Mouse (Mus musculus) macrophage (primary cell): ENCODE data around the gene Slc8a1. TPM values are rescaled to one million over a fixed set of nuclear protein-coding genes. Genes with fewer than 3 reads are reported as not detected.

Experiments
- H3K27ac ChIP-seq: fragments of 350-480 bp; formaldehyde crosslinking; 2 replicates; pipeline ENCODE4 v1.9.0; 2021
- H3K36me3 ChIP-seq: fragments of 350-480 bp; formaldehyde crosslinking; 2 replicates; pipeline ENCODE4 v1.9.0; 2021; ENCODE audit errors: inconsistent target
- H3K4me3 ChIP-seq: fragments of 350-480 bp; formaldehyde crosslinking; 2 replicates; pipeline ENCODE4 v1.9.0; 2021; ENCODE audit errors: inconsistent target
- H3K79me2 ChIP-seq: fragments of 350-480 bp; formaldehyde crosslinking; 2 replicates; pipeline ENCODE4 v1.9.0; 2021; ENCODE audit errors: inconsistent target
- WGBS: methylation state at CpG from one replicate; pipeline ENCODE4 v1.1.7; 2026; ENCODE audit warnings: inconsistent platforms; ENCODE audit not compliant: missing documents; 5-methylcytosine and 5-hydroxymethylcytosine counted together
- polyA plus RNA-seq: library from polyadenylated mRNA; stranded (reverse); fragments of 250-400 nt; gene quantifications from 3 replicates; pipeline ENCODE4 v1.2.4, GENCODE M21; 2018; ENCODE audit warnings: inconsistent platforms

The Slc8a1 gene
- polyA plus RNA-seq, 1 experiment from 2014 or later: 26.8 TPM

DNA sequence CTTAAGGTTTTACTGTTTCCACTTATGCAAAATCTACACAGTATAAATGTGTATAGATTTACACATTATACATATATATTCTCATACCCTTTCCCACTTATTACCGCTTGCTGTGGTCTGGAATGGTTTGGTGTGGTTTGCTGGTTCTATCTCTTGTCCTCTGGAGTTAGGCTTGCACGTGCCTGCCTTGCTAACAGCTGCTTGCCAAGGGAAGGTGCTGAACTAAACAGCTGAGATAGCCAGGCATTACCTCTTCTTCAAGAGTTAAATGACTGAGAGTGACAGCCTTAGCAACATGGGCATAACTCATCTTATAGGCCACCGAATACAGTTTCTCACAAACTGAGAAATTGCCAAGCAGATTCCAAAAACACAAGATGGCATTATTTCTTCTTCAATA is 211.7 kb downstream of the Slc8a1 start:
- H3K36me3 ChIP-seq: no peaks in the 10 kb centered on the region
- H3K79me2 ChIP-seq: no peaks in the 10 kb centered on the region
- WGBS: 95% methylated on average over 3 of the region's 3 CpGs
- H3K27ac ChIP-seq: no peak overlapping the region
- H3K4me3 ChIP-seq: no peak overlapping the region

DNA sequence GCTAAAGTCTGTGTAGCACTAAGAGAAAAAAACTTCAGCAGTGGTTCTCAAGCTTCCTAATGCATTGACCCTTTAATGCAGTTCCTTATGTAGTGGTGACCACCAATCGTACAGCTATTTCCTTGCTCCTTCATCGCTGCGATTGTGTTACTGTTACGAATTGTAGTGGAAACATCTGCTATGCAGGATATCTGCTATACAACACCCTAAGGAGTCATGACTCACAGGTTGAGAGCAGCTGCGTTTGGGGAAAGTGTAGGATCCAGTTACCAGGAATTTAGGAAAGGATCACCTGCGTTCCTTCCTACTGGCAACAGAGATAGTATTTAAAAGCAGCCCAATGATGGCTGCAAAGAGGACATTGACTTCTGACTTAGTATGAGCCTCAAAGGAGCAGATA is 213.4 kb downstream of the Slc8a1 start:
- WGBS: 82% methylated on average over 6 of the region's 6 CpGs
- no peak overlapping the region for H3K27ac ChIP-seq
- H3K4me3 ChIP-seq: no peak overlapping the region
- H3K79me2 ChIP-seq: no peaks in the 10 kb centered on the region
- H3K36me3 ChIP-seq: no peaks in the 10 kb centered on the region

DNA sequence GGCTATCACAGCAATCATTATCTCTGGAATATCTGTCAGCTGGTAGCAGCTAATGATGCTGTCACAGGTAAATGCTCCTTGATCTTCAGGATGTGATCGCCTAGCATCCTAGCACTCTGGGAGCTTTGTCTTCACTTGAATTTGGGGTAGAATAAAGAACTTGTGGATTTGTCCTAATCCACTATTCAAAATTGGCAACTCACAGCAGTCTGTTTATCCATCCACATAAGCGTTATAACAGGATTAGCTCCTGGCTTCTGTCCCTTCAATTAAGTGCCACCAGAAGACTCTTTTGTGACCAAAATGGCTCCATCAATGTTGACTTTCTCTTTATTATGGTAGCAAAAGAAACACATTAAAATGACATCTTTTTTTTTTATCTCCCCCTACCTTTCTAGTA is 214.2 kb downstream of the Slc8a1 start:
- H3K27ac ChIP-seq: no peak overlapping the region
- H3K4me3 ChIP-seq: no peak overlapping the region
- 91% methylated on average over 2 of the region's 2 CpGs for WGBS
- H3K79me2 ChIP-seq: no peaks in the 10 kb centered on the region
- H3K36me3 ChIP-seq: no peaks in the 10 kb centered on the region

DNA sequence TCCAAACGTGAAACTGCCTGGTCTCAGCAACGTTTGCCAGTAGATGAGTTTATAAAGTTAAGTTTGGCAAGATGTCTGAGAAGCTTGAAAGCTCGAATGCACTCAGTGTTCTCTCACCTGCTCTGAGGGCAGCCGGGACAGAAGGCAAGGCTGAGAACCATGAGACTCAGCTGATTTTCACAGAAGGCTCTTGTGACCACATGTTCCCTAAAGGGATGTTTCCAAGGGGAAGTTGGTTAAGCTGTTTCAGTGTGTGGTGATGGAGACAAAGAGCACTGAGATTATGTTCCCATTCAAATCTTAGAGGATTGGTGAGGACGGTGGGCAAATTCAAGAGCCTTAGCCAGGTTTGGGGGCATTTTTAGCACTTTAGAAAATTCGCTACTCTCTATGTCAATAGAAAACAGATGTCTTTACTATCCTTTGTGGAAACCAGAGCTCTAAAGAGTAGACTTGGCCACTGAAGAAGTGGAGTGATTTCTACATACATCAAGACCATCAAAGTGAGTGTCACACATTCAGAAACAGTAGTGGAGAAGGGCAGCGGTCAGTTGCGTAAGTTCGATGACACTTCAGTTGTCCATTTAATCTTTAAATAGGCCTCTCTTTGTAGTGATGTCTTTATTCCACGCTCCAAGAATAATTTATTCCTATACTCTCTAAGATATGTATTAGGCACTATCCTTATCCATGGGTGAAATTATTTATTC is 219.7 kb downstream of the Slc8a1 start:
- WGBS: 53% methylated on average over 10 of the region's 10 CpGs
- Histone ChIP-seq H3K36me3 (no peaks in the 10 kb centered on the region), H3K79me2 (no peaks in the 10 kb centered on the region), H3K4me3 (no peak overlapping the region), H3K27ac (no peak overlapping the region)

DNA sequence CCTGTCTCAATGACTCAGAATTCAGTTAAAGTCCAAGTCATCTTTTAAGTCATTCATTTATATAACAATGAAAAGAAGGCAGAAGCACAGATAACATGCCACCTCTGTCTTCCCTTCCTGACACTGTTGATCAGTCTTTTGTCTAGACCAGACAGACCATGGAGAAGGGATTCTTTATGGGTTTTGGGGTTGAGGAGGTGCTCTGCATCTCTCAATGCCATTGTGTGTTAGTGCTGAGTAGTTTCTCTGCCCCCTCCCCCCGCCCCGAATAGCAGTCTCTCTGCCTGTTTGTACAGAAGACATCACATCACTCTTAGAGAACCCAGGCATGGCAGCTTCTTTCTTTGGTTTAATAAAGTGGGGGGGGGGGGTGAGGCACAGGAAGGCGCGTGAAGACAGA is 222.0 kb downstream of the Slc8a1 start:
- WGBS: 98% methylated on average over 4 of the region's 4 CpGs
- no peak overlapping the region for H3K27ac ChIP-seq
- no peaks in the 10 kb centered on the region for H3K79me2 ChIP-seq
- no peak overlapping the region for H3K4me3 ChIP-seq
- no peaks in the 10 kb centered on the region for H3K36me3 ChIP-seq

DNA sequence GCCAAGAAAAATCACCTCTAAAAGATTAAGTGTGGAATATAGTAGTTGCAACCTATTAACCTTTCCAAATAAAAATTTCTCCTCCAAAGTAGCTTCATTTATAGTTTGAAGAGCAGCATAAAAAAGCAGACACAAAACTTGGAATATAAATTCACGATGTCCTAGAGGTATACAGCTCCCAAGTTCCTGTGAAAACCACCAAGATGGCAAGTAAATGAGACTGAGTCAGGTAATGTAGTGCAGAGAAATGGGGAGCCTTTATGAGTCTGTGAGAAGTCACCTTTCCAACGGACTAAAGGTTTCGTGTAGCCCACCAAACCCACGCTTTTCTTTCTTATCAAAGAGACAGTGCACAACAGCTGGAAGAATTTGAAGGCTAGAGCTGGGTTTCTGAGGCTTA is 224.2 kb downstream of the Slc8a1 start:
- no peaks in the 10 kb centered on the region for H3K36me3 ChIP-seq
- no peaks in the 10 kb centered on the region for H3K79me2 ChIP-seq
- H3K4me3 ChIP-seq: no peak overlapping the region
- 96% methylated on average over 4 of the region's 4 CpGs for WGBS
- no peak overlapping the region for H3K27ac ChIP-seq

DNA sequence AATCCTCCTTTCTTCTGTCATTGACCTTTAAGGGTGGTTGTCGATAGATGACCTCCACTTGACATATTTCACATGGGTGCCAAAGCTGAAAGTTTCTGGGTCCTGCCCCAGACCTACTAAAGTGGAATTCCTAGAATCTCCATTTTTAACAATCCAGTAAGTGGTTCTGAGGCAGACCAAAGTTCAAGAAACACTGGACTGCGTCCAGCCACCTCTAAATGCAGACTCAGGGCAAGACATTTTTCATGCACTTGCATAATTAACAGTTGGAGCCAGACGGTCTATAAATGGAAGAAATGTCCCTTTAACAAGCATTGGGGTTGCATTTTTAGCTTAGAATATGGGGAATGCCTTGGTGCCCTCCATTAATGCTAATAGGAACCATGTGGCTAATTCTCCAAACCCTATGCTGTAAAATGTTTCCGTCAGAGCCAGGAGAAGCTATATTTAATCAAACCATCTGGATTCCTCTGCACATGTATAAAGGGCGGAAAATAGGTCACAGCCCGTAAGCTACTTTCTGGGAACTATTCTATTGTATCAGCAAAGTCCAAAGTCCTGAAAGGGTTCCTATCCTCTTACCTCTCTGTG is 224.7 kb downstream of the Slc8a1 start:
- Histone ChIP-seq H3K79me2 (no peaks in the 10 kb centered on the region), H3K4me3 (no peak overlapping the region), H3K27ac (no peak overlapping the region), H3K36me3 (no peaks in the 10 kb centered on the region)
- 95% methylated on average over 6 of the region's 6 CpGs for WGBS

DNA sequence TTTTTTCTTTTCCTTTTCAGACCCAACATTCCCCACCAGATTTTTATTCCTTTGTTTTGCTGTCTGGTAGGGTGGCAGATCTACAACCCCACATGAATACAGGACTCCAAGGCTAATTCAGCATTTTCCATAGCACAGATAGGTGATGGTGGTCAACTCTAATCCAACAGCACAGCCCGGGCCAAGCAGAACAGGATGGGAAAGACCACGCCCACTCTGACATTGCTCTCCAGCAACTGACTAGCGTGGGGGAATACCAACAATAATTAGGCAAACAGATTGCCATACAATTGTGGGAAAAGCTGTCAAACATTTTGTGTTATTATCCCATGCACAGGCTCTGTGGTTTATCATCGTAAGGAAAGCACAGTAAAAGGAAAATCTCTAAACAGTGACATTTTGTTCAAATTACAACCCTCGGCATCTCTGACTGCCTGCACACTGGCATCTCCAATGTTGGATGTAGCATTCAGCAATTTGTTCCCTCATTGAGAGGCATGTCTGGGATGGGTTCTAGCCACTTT is 233.0 kb downstream of the Slc8a1 start:
- Histone ChIP-seq H3K4me3 (no peak overlapping the region), H3K27ac (no peak overlapping the region), H3K36me3 (no peaks in the 10 kb centered on the region), H3K79me2 (no peaks in the 10 kb centered on the region)
- WGBS: 97% methylated on average over 5 of the region's 5 CpGs

DNA sequence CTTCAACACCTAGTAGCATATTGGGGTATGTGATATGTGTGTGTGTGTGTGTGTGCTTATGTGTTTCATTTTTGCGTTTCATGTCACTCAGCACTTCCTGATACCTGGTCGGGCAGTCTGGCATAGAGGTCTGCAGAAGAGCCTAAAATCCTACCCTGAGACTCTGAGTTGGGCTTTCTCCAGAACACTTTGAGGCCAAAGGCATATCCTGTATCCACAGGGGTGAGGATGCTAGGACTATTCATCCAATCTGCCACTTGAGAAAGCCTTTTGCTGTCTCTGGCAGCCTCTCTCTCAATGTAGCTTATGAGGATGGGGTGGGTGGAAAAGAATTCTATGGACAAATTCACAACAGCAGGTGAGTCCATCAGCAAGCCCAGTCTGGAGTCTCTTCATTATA is 234.1 kb downstream of the Slc8a1 start:
- WGBS: 86% methylated on average over 2 of the region's 2 CpGs

DNA sequence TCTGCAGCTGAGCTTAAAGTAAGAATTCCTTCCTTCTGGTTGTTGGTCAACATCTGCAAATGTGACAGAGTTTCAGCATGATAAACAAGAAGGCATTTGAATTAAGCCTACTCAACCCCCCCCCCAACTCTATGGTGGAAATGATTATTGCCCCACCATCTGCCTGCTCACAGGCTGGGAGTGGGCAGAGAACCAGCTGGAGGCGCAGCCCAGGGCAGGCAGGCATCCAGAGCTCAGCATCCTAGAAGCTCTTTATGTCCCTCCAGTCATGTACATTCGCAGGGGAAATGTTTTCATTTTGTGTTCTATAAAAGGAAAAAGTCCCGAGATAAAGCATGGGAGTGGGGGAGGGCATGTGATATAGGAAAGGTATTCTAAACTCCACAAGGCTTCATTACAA is 235.4 kb downstream of the Slc8a1 start:
- H3K36me3 ChIP-seq: no peaks in the 10 kb centered on the region
- no peak overlapping the region for H3K27ac ChIP-seq
- H3K4me3 ChIP-seq: no peak overlapping the region
- WGBS: 92% methylated on average over 3 of the region's 3 CpGs
- no peaks in the 10 kb centered on the region for H3K79me2 ChIP-seq

More for the DNA sequence above, 234.1 kb downstream of the Slc8a1 start:
- no peaks in the 10 kb centered on the region for H3K79me2 ChIP-seq
- no peak overlapping the region for H3K27ac ChIP-seq
- no peak overlapping the region for H3K4me3 ChIP-seq
- H3K36me3 ChIP-seq: no peaks in the 10 kb centered on the region

DNA sequence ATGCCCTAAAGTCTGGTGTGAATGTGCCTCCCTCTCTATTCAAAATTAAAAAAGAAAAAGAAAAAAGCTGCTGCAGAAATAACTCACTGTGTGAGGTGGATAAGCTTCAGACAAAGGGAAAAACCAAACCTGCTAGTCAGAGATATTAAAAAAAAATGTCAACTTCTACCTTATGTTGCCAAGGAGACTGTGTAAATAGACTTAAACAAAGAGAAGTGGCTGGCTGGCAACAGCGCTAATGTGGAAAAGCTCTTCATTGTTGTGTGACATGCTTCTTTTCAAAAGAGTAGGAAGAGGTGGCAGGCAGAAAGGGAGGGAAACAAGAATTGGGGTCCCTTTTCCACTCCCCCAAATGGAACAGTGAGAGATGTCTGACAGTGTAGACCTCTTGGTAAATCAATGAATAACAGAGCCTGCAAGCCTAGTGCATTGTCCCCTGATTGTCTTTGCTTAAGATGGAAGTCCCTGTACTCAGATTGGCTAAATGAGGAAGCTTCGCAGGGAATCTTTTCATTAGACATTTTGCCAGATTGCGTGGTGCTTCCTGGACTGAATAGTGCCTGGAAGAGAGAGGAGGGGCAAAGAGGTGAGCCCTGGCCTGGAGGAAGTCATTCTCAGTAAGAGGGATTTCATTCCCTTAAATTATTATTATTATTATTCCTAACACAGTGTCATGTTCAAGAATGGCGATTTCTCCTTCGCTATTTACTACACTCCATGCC is 237.3 kb downstream of the Slc8a1 start:
- no peaks in the 10 kb centered on the region for H3K36me3 ChIP-seq
- H3K79me2 ChIP-seq: no peaks in the 10 kb centered on the region
- no peak overlapping the region for H3K4me3 ChIP-seq
- 73% methylated on average over 5 of the region's 5 CpGs for WGBS
- H3K27ac ChIP-seq: no peak overlapping the region

DNA sequence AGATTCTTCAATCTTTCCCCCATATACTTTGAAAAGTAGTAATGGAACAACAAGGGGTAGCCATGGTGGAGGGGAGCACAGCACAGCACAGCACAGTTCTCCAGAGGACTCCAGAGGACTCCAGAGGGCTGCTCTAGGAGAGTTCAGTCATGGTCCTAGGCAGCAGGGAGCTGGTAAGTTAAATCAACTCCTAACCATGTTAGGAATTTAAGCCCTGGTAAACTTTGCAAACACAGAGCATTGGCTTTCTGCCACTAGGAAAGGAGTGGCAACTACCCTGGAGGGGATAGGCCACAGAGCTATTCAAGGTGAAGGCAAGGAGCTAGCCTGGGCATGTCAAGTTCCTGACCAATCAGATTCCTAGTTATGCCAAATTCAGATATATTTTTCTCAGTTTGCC is 240.3 kb downstream of the Slc8a1 start:
- no peak overlapping the region for H3K4me3 ChIP-seq
- no peaks in the 10 kb centered on the region for H3K36me3 ChIP-seq
- no peaks in the 10 kb centered on the region for H3K79me2 ChIP-seq
- H3K27ac ChIP-seq: no peak overlapping the region

DNA sequence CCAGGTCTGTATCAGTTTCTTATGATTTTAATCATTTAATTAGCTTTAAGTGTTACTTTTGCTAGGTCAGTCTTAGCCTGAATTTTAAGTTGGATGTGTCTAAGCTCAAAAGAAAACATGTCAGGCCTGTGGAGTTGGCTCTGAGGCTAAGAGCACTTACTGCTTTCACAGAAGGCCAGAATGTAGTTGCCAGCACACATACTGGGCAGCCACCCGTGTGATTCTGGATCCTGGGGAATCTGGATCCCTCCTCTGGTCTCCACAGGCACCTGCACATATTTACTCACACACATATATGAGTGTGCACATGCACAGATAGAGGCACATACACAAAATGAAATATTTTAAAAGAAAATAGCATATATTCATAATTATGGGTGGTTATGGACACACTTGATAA is 241.6 kb downstream of the Slc8a1 start:
- H3K27ac ChIP-seq: no peak overlapping the region
- no peaks in the 10 kb centered on the region for H3K36me3 ChIP-seq
- no peaks in the 10 kb centered on the region for H3K79me2 ChIP-seq
- H3K4me3 ChIP-seq: no peak overlapping the region
- 90% methylated on average over 1 of the region's 1 CpGs for WGBS

DNA sequence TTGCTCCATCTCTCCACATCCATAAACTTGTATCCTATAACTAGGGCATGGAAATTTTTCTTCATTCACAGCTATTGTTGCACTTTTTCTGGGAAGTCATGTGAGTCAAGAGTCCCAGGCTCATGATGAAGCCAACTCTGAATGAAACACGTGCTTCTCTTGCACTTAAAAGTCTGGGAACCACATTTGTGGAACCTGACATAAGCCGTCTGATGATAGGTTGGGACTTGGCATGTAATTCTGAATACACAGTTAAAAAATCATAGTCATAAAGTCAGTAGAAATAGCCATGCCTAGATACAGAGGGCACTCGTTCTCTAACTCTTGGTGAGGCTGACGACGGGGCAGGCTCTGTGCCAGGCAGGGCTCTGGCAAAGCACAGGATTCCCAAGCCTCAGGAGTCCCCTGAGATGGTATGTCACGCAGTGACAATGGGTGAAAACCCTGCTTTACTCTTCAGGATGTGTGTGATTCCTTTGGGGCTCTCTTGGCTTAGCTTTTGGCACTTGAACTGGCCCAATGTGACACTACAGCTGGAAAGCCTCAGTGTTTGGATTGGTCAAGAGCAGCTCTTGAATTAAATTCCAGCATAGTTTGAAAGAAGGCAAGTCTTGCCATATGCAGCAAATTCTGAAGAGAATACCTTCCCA is 245.8 kb downstream of the Slc8a1 start:
- H3K79me2 ChIP-seq: no peaks in the 10 kb centered on the region
- WGBS: 92% methylated on average over 6 of the region's 6 CpGs
- no peak overlapping the region for H3K27ac ChIP-seq
- H3K36me3 ChIP-seq: no peaks in the 10 kb centered on the region
- no peak overlapping the region for H3K4me3 ChIP-seq

DNA sequence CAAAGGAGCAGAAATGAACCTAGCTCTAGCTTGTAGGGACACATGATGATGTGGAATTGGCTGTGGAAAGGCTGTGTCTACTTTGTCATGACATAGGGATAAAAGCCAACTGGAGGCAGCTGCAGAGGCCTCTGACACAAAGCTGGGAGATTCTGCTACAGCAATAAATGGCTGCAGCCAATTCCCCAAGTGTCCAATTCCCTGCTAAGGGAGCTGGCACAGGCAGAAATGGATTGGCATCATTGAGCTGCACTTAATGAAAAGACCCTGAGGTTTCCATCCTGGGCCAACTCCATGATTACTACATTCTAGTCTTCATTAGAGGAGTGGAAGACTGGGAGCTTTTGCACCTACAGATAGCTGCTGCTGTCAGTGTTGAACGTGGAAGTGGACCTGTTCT is 251.8 kb downstream of the Slc8a1 start:
- Histone ChIP-seq H3K36me3 (no peaks in the 10 kb centered on the region), H3K4me3 (no peak overlapping the region), H3K79me2 (no peaks in the 10 kb centered on the region), H3K27ac (no peak overlapping the region)
- 92% methylated on average over 1 of the region's 1 CpGs for WGBS
